In the genomic region with DNA sequence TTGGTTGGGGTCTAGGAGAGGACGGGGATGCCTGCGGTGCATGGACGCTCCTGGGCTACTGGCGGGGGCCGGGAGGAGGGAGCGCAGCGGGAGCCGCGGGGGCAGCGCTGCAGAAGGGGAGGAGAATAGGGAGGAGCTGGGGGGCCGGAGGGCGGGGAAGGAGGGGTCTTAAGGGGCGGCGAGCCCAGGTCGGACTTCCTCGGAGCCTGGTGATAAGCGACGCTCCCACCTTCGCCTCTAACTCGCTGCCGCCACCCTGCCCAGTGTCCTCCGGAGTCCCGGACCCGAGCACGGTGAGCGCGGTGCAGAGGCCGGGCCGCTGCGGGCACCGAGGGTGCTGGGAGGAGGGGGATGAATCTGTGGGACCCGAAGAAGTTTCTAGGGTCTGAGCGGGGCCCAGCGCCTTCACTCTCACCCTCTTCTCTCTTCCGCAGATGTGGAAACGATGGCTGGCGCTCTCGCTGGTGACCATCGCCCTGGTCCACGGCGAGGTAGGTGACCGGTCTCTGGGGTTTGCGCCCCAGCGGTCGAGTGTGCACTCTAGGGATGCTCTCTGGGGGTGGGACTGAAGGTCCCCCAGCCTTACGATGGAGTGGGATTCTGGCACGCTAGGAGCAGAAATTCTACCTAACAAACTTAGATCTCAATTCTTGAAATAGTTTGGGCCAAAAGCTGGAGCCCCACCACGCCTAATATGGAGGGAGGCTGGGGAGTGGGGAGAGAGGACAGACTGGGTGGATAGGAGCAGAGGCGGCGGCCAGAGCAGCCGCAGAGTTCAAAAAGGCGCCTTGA, we compare ENCODE assay signal across 8 mouse cellular contexts. TPM values are rescaled to one million over a fixed set of nuclear protein-coding genes. Genes with fewer than 3 reads are reported as not detected.
DNase-seq lines count a peak whose midpoint lies in the region; ATAC-seq and TF ChIP-seq lines count a peak whose summit lies in the region.

A gene (plus strand): TSS at position 14 of the 792 bp plus-strand sequence.

- peak; percentile 85 for ATAC-seq in hindbrain, postnatal 0 days
- ATAC-seq in limb, embryonic 15.5 days (ENCODE audit: insufficient number of reproducible peaks, low FRiP score, low TSS enrichment, low read depth): peak; percentile 81
- peak; percentile 86 for ATAC-seq in midbrain, embryonic 15.5 days (replicated peaks)

- H3K9ac ChIP-seq in hindbrain, postnatal 0 days (replicated peaks; ENCODE audit: low read length): peak within 1 kb of the TSS; percentile 74
- peak within 1 kb of the TSS; percentile 91 for H3K9ac ChIP-seq in limb, embryonic 15.5 days
- peak within 1 kb of the TSS; percentile 42 for H3K9ac ChIP-seq in midbrain, embryonic 15.5 days

- H3K27me3 ChIP-seq in hindbrain, postnatal 0 days (ENCODE audit: insufficient read depth, low read length): no peaks in the 10 kb centered on the region
- no peaks in the 10 kb centered on the region for H3K27me3 ChIP-seq in limb, embryonic 15.5 days
- no peaks in the 10 kb centered on the region for H3K27me3 ChIP-seq in midbrain, embryonic 15.5 days (replicated peaks)

- 1% methylated on average over 51 of the region's 52 CpGs for WGBS in hindbrain, postnatal 0 days
- WGBS in limb, embryonic 15.5 days: under 1% methylated on average over 52 of the region's 52 CpGs
- under 1% methylated on average over 49 of the region's 52 CpGs for WGBS in midbrain, embryonic 15.5 days

- peak within 1 kb of the TSS; percentile 69 for H3K4me3 ChIP-seq in hindbrain, postnatal 0 days (ENCODE audit: low read length)
- peak within 1 kb of the TSS; percentile 81 for H3K4me3 ChIP-seq in limb, embryonic 15.5 days
- peak within 1 kb of the TSS; percentile 51 for H3K4me3 ChIP-seq in midbrain, embryonic 15.5 days

- intact Hi-C loops in gastrocnemius, postnatal 36 days (cut with DNase I): no loop called here

- H3K27ac ChIP-seq in hindbrain, postnatal 0 days: peak within 1 kb of the TSS; percentile 64; the same call in 1 of the 2 replicates
- H3K27ac ChIP-seq in limb, embryonic 15.5 days: peak within 1 kb of the TSS; percentile 94
- no peak within 1 kb of the TSS; the same call in 1 of the 2 replicates for H3K27ac ChIP-seq in midbrain, embryonic 15.5 days

- DNase-seq in right cerebral cortex, adult 18-20 months: peak; percentile 59
- no peak for DNase-seq in right cerebral cortex, postnatal 36 days (ENCODE audit: low spot score in 2 of 2)
- DNase-seq in embryo, embryonic 10 days (ENCODE audit: low spot score): peak; percentile 81
- peak in 1 of 2 experiments; percentile 51 for DNase-seq in gastrocnemius, postnatal 36 days
- peak; percentile 63 for DNase-seq in hindbrain, postnatal 0 days (ENCODE audit: low spot score)
- DNase-seq in urinary bladder, postnatal 10 days (ENCODE audit: low spot score): peak; percentile 19

- H3K4me2 ChIP-seq in hindbrain, postnatal 0 days (ENCODE audit: low read depth, low read length): peak within 1 kb of the TSS; percentile 99
- H3K4me2 ChIP-seq in limb, embryonic 15.5 days: peak within 1 kb of the TSS; percentile 61
- peak within 1 kb of the TSS; percentile 74 for H3K4me2 ChIP-seq in midbrain, embryonic 15.5 days

- TF ChIP-seq CTCF in hindbrain, postnatal 0 days (IDR thresholded peaks at IDR 0.05; ENCODE audit: low read depth): no peak

- no peaks in the 10 kb centered on the region for H3K9me3 ChIP-seq in hindbrain, postnatal 0 days (ENCODE audit: low read length)
- H3K9me3 ChIP-seq in limb, embryonic 15.5 days: no peaks in the 10 kb centered on the region
- H3K9me3 ChIP-seq in midbrain, embryonic 15.5 days: no peaks in the 10 kb centered on the region

- peaks cover 4% of the 10 kb centered on the region; the same call in 1 of the 2 replicates for H3K4me1 ChIP-seq in hindbrain, postnatal 0 days (ENCODE audit: insufficient read depth, low read length)
- H3K4me1 ChIP-seq in limb, embryonic 15.5 days: peaks cover 27% of the 10 kb centered on the region
- H3K4me1 ChIP-seq in midbrain, embryonic 15.5 days: peaks cover 13% of the 10 kb centered on the region

- H3K36me3 ChIP-seq in hindbrain, postnatal 0 days (ENCODE audit: insufficient read depth, low read length): no peaks in the 10 kb centered on the region
- H3K36me3 ChIP-seq in limb, embryonic 15.5 days: peaks cover 8% of the 10 kb centered on the region; the same call in 1 of the 2 replicates
- no peaks in the 10 kb centered on the region for H3K36me3 ChIP-seq in midbrain, embryonic 15.5 days (replicated peaks)

RNA-seq across cellular contexts. Expression of the gene that starts here (rescaled TPM):
- 10 to 100 TPM; 60.2 to 70.4 TPM for total RNA-seq in gastrocnemius, postnatal 36 days (2021)
- total RNA-seq in hindbrain, postnatal 0 days (2014; rRNA removed): 53.1 and 53.5 TPM in 2 replicates
- 71.5 and 71.8 TPM in 2 replicates for polyA plus RNA-seq in hindbrain, postnatal 0 days (2015; fragmentation: Nextera tagmentation; extraction: Ambion mirVana)
- polyA plus RNA-seq in limb, embryonic 15.5 days (2015; fragmentation: Nextera tagmentation; extraction: Ambion mirVana): 835 and 854 TPM in 2 replicates
- polyA plus RNA-seq in midbrain, embryonic 15.5 days (2015; fragmentation: Nextera tagmentation; extraction: Ambion mirVana): 85.4 and 85.6 TPM in 2 replicates

Comparison
In these comparisons a context has a peak if more than half of its experiments do, and no peak if none do; other contexts are left out.
1. DNase-seq: peak in right cerebral cortex, adult 18-20 months (single experiment), embryo, embryonic 10 days (single experiment), hindbrain, postnatal 0 days (single experiment) and urinary bladder, postnatal 10 days (single experiment); none in right cerebral cortex, postnatal 36 days (0 of 2).
2. Peak in every context shown above with its lines, with median percentiles within 50 percentile points of each other: ATAC-seq, H3K4me2 ChIP-seq, H3K4me3 ChIP-seq and H3K9ac ChIP-seq.